In genomic region chr4:127313861-127314260, GRCm38 (mm10) we compare ENCODE assay signal across 9 mouse cellular contexts. TPM values are rescaled to one million over a fixed set of nuclear protein-coding genes. Genes with fewer than 3 reads are reported as not detected.
DNase-seq lines count a peak whose midpoint lies in the region; ATAC-seq and TF ChIP-seq lines count a peak whose summit lies in the region.
"Had no signal": no experiment of that assay in that cellular context is flagged by ENCODE, and none has a peak within 500 bp of the region (broad histone marks: within the 10 kb centered on the region; RNA-seq: fewer than 3 reads in every experiment).

Gene Gja4, minus strand, starts transcription at chr4:127314039.

- peaks cover 19% of the 10 kb centered on the region for H3K4me1 ChIP-seq in embryonic facial prominence, embryonic 15.5 days
- 0 out of 2 replicates have a peak, but pooled peaks cover 4% of the 10 kb centered on the region for H3K4me1 ChIP-seq in heart, embryonic 11.5 days (ENCODE audit: control insufficient read depth, insufficient read depth, low read length)
- H3K4me1 ChIP-seq in kidney, embryonic 14.5 days (ENCODE audit: control insufficient read depth, insufficient read depth, low read length): 0 out of 2 replicates have a peak, but pooled peaks cover 2% of the 10 kb centered on the region
- no peaks in the 10 kb centered on the region; the same call in 1 of the 2 replicates for H3K4me1 ChIP-seq in liver, embryonic 11.5 days (replicated peaks; ENCODE audit: control insufficient read depth, insufficient read depth, low read length)
- no peaks in the 10 kb centered on the region for H3K4me1 ChIP-seq in stomach, postnatal 0 days (replicated peaks; ENCODE audit: control insufficient read depth, insufficient read depth)

- H3K4me3 ChIP-seq in embryonic facial prominence, embryonic 15.5 days (replicated peaks): peak within 1 kb of the TSS; percentile 52
- peak within 1 kb of the TSS; percentile 53 for H3K4me3 ChIP-seq in heart, embryonic 11.5 days (ENCODE audit: low read depth, low read length)
- H3K4me3 ChIP-seq in kidney, embryonic 14.5 days (ENCODE audit: low read length): peak within 1 kb of the TSS; percentile 46
- peak within 1 kb of the TSS; percentile 56 for H3K4me3 ChIP-seq in liver, embryonic 11.5 days (ENCODE audit: low read depth, low read length)
- peak within 1 kb of the TSS; percentile 47 for H3K4me3 ChIP-seq in stomach, postnatal 0 days (ENCODE audit: low read depth, low read length)
- H3K4me3 ChIP-seq: erythroblast, embryonic 14.5 days had no signal

- peaks cover 16% of the 10 kb centered on the region; the same call in 1 of the 2 replicates for H3K27me3 ChIP-seq in embryonic facial prominence, embryonic 15.5 days
- H3K27me3 ChIP-seq in heart, embryonic 11.5 days (ENCODE audit: control insufficient read depth, insufficient read depth, low read length): peaks cover 25% of the 10 kb centered on the region
- H3K27me3 ChIP-seq in kidney, embryonic 14.5 days (ENCODE audit: control insufficient read depth, insufficient read depth, low read length): peaks cover 23% of the 10 kb centered on the region
- peaks cover 16% of the 10 kb centered on the region for H3K27me3 ChIP-seq in liver, embryonic 11.5 days (replicated peaks; ENCODE audit: control insufficient read depth, insufficient read depth, low read length)
- no peaks in the 10 kb centered on the region for H3K27me3 ChIP-seq in stomach, postnatal 0 days (ENCODE audit: control insufficient read depth, insufficient read depth, low read length)

- peak within 1 kb of the TSS; percentile 95 for H3K4me2 ChIP-seq in embryonic facial prominence, embryonic 15.5 days (replicated peaks)
- peak within 1 kb of the TSS; percentile 79 for H3K4me2 ChIP-seq in heart, embryonic 11.5 days
- H3K4me2 ChIP-seq in kidney, embryonic 14.5 days (replicated peaks; ENCODE audit: low read depth, low read length): peak within 1 kb of the TSS; percentile 85
- peak within 1 kb of the TSS; percentile 74 for H3K4me2 ChIP-seq in liver, embryonic 11.5 days
- H3K4me2 ChIP-seq in stomach, postnatal 0 days (replicated peaks; ENCODE audit: low read depth): peak within 1 kb of the TSS; percentile 77

- H3K9ac ChIP-seq in embryonic facial prominence, embryonic 15.5 days: peak within 1 kb of the TSS; percentile 39
- H3K9ac ChIP-seq in heart, embryonic 11.5 days (ENCODE audit: low read depth, low read length): peak within 1 kb of the TSS; percentile 63
- peak within 1 kb of the TSS; percentile 52 for H3K9ac ChIP-seq in kidney, embryonic 14.5 days (ENCODE audit: low read depth, low read length)
- peak within 1 kb of the TSS; percentile 52 for H3K9ac ChIP-seq in liver, embryonic 11.5 days (ENCODE audit: low read depth, low read length)
- peak within 1 kb of the TSS; percentile 64 for H3K9ac ChIP-seq in stomach, postnatal 0 days (ENCODE audit: low read length)

- no peaks in the 10 kb centered on the region for H3K36me3 ChIP-seq in embryonic facial prominence, embryonic 15.5 days
- no peaks in the 10 kb centered on the region for H3K36me3 ChIP-seq in heart, embryonic 11.5 days (ENCODE audit: control insufficient read depth, insufficient read depth, low read length)
- H3K36me3 ChIP-seq in kidney, embryonic 14.5 days (ENCODE audit: control insufficient read depth, insufficient read depth, low read length): no peaks in the 10 kb centered on the region
- no peaks in the 10 kb centered on the region for H3K36me3 ChIP-seq in liver, embryonic 11.5 days (ENCODE audit: control insufficient read depth, insufficient read depth, low read length)
- no peaks in the 10 kb centered on the region for H3K36me3 ChIP-seq in stomach, postnatal 0 days (ENCODE audit: control insufficient read depth, insufficient read depth, low read length)

- DNase-seq in CD4-positive, CD25-positive, alpha-beta regulatory T cell, adult 2 months (ENCODE audit: low read depth, low spot score): peak; percentile 48
- peak; percentile 85 for DNase-seq in brain, adult 2 months (ENCODE audit: low read depth, low spot score)
- DNase-seq in liver, embryonic 11.5 days (ENCODE audit: low spot score): peak; percentile 73
- DNase-seq in naive thymus-derived CD4-positive, alpha-beta T cell, adult 2 months (ENCODE audit: low read depth): peak; percentile 33
- DNase-seq in stomach, postnatal 0 days (ENCODE audit: low spot score): peak; percentile 77

- ATAC-seq in embryonic facial prominence, embryonic 15.5 days (ENCODE audit: insufficient number of reproducible peaks, low FRiP score, low TSS enrichment, low read depth): peak; percentile 73
- peak; percentile 73 for ATAC-seq in heart, embryonic 11.5 days (replicated peaks; ENCODE audit: insufficient number of reproducible peaks, low FRiP score, low TSS enrichment)
- peak; percentile 87 for ATAC-seq in kidney, embryonic 14.5 days (ENCODE audit: low FRiP score, low TSS enrichment)
- peak; percentile 73 for ATAC-seq in liver, embryonic 11.5 days (replicated peaks; ENCODE audit: low FRiP score)
- peak; percentile 70 for ATAC-seq in stomach, postnatal 0 days (ENCODE audit: low FRiP score, low TSS enrichment)

- no peak within 1 kb of the TSS for H3K27ac ChIP-seq in embryonic facial prominence, embryonic 15.5 days (replicated peaks)
- H3K27ac ChIP-seq in heart, embryonic 11.5 days (ENCODE audit: low read depth, low read length): no peak within 1 kb of the TSS
- no peak within 1 kb of the TSS for H3K27ac ChIP-seq in kidney, embryonic 14.5 days (ENCODE audit: low read depth, low read length)
- H3K27ac ChIP-seq in liver, embryonic 11.5 days (ENCODE audit: low read depth, low read length): no peak within 1 kb of the TSS
- H3K27ac ChIP-seq in stomach, postnatal 0 days (replicated peaks): no peak within 1 kb of the TSS

- TF ChIP-seq EP300 in stomach, postnatal 0 days (optimal IDR thresholded peaks at IDR 0.05): no peak

- WGBS in embryonic facial prominence, embryonic 15.5 days: 0% methylated on average over 25 of the region's 25 CpGs
- WGBS in heart, embryonic 11.5 days (ENCODE audit: insufficient replicate concordance): 0% methylated on average over 25 of the region's 25 CpGs
- 0% methylated on average over 23 of the region's 25 CpGs for WGBS in kidney, embryonic 14.5 days
- WGBS in liver, embryonic 11.5 days: under 1% methylated on average over 25 of the region's 25 CpGs
- under 1% methylated on average over 25 of the region's 25 CpGs for WGBS in stomach, postnatal 0 days

- no peaks in the 10 kb centered on the region for H3K9me3 ChIP-seq in embryonic facial prominence, embryonic 15.5 days (replicated peaks)
- no peaks in the 10 kb centered on the region for H3K9me3 ChIP-seq in heart, embryonic 11.5 days (replicated peaks; ENCODE audit: control insufficient read depth, low read length)
- no peaks in the 10 kb centered on the region for H3K9me3 ChIP-seq in kidney, embryonic 14.5 days (ENCODE audit: control insufficient read depth, low read length)
- H3K9me3 ChIP-seq in liver, embryonic 11.5 days (ENCODE audit: control insufficient read depth, low read length): no peaks in the 10 kb centered on the region
- H3K9me3 ChIP-seq in stomach, postnatal 0 days (ENCODE audit: control insufficient read depth, low read length): no peaks in the 10 kb centered on the region

- TF ChIP-seq CTCF in stomach, postnatal 0 days (IDR thresholded peaks at IDR 0.05; ENCODE audit: low read depth): peak; percentile 72

RNA-seq across cellular contexts. Expression of gene Gja4, which starts in this region (rescaled TPM):
- 17.7 and 17.8 TPM in 2 replicates for polyA plus RNA-seq in embryonic facial prominence, embryonic 15.5 days (2015; fragmentation: Nextera tagmentation; extraction: Ambion mirVana)
- 40.6 and 41.5 TPM in 2 replicates for polyA plus RNA-seq in heart, embryonic 11.5 days (2014; fragmentation: Nextera tagmentation; extraction: Ambion mirVana)
- 22.2 and 23.7 TPM in 2 replicates for polyA plus RNA-seq in kidney, embryonic 14.5 days (2014; fragmentation: Nextera tagmentation; extraction: Ambion mirVana)
- polyA plus RNA-seq in liver, embryonic 11.5 days (2014; fragmentation: Nextera tagmentation; extraction: Ambion mirVana): 4.4 and 5.5 TPM in 2 replicates
- 7.3 and 8.0 TPM in 2 replicates for polyA plus RNA-seq in stomach, postnatal 0 days (2015; fragmentation: Nextera tagmentation; extraction: Ambion mirVana)
- polyA plus RNA-seq: erythroblast, embryonic 14.5 days had no signal

Comparison
In these comparisons a context has a peak if more than half of its experiments do, and no peak if none do; other contexts are left out.
1. DNase-seq: peak in every context shown above with its lines; median percentile 85 in brain, adult 2 months; 77 in stomach, postnatal 0 days; 73 in liver, embryonic 11.5 days; 48 in CD4-positive, CD25-positive, alpha-beta regulatory T cell, adult 2 months; 33 in naive thymus-derived CD4-positive, alpha-beta T cell, adult 2 months.